Mouse (Mus musculus) liver, embryonic 16.5 days (tissue): ENCODE data around the gene Mycbpap. TPM values are rescaled to one million over a fixed set of nuclear protein-coding genes. Genes with fewer than 3 reads are reported as not detected.

Experiments used
- ATAC-seq: fragments of 200-750 bp; cut with Nextera tagmentation; 2 replicates; pipeline ENCODE4 v1.8.0; 2017; ENCODE audit warnings: low read depth, mild to moderate bottlenecking, moderate number of reproducible peaks, moderate library complexity
- H3K27ac ChIP-seq: fragments of 300-500 bp; sonication (generic); 2 replicates; pipeline ENCODE4 v1.5.1; 2014; ENCODE audit warnings: mild to moderate bottlenecking, low read length
- H3K27me3 ChIP-seq: fragments of 300-500 bp; sonication (generic); 2 replicates; pipeline ENCODE4 v1.6.1; 2014; ENCODE audit warnings: low read depth, low read length, mixed read lengths; ENCODE audit not compliant: control insufficient read depth, insufficient read depth
- H3K36me3 ChIP-seq: fragments of 300-500 bp; sonication (generic); 2 replicates; pipeline ENCODE4 v1.6.1; 2014; ENCODE audit warnings: mild to moderate bottlenecking; ENCODE audit not compliant: control insufficient read depth, insufficient read depth
- H3K4me1 ChIP-seq: fragments of 300-500 bp; sonication (generic); 2 replicates; pipeline ENCODE4 v1.6.1; 2014; ENCODE audit warnings: low read depth, low read length, mixed read lengths; ENCODE audit not compliant: control insufficient read depth
- H3K4me2 ChIP-seq: fragments of 300-500 bp; sonication (generic); 2 replicates; pipeline ENCODE4 v1.6.1; 2014; ENCODE audit warnings: low read depth, low read length, mixed read lengths
- H3K4me3 ChIP-seq: fragments of 300-500 bp; sonication (generic); 2 replicates; pipeline ENCODE4 v1.5.1; 2014; ENCODE audit warnings: low read depth, mild to moderate bottlenecking, low read length
- H3K9ac ChIP-seq: fragments of 300-500 bp; sonication (generic); 2 replicates; pipeline ENCODE4 v1.6.1; 2014; ENCODE audit warnings: low read depth, low read length
- H3K9me3 ChIP-seq: fragments of 300-500 bp; sonication (generic); replicated peaks from 2 replicates; pipeline ENCODE4 v1.6.1; 2016; ENCODE audit warnings: low read length; ENCODE audit not compliant: control insufficient read depth
- WGBS: fragments of 180-500 bp; shearing (Covaris S2); extraction: QIAGEN DNeasy Blood & Tissue Kit; methylation state at CpG from one replicate; pipeline ENCODE4 v1.1.7; 2014; ENCODE audit not compliant: insufficient replicate concordance; 5-methylcytosine and 5-hydroxymethylcytosine counted together
- polyA plus RNA-seq: library from polyadenylated mRNA; unstranded; fragments of >200 nt; fragmentation: Nextera tagmentation; extraction: Ambion mirVana; gene quantifications from 2 replicates; pipeline ENCODE4 v1.2.1, GENCODE M21; 2015

Mycbpap gene
- polyA plus RNA-seq, 1 experiment from 2014 or later, result not detected

GRCm38 (mm10) chr11:94543344-94543743 is 21.8 kb upstream of the Mycbpap start:
- no peaks in the 10 kb centered on the region; the same call in 1 of the 2 replicates for H3K4me1 ChIP-seq
- no peaks in the 10 kb centered on the region for H3K27me3 ChIP-seq
- no peak overlapping the region for H3K4me2 ChIP-seq
- no peaks in the 10 kb centered on the region for H3K36me3 ChIP-seq
- H3K9ac ChIP-seq, result no peak overlapping the region
- no peak overlapping the region for H3K4me3 ChIP-seq
- 83% methylated on average over 12 of the region's 12 CpGs for WGBS
- no peak for ATAC-seq
- H3K9me3 ChIP-seq, result no peaks in the 10 kb centered on the region
- no peak overlapping the region for H3K27ac ChIP-seq

GRCm38 (mm10) chr11:94542400-94542799 is 20.9 kb upstream of the Mycbpap start:
- ATAC-seq, result no peak
- H3K36me3 ChIP-seq, result no peaks in the 10 kb centered on the region

DNA sequence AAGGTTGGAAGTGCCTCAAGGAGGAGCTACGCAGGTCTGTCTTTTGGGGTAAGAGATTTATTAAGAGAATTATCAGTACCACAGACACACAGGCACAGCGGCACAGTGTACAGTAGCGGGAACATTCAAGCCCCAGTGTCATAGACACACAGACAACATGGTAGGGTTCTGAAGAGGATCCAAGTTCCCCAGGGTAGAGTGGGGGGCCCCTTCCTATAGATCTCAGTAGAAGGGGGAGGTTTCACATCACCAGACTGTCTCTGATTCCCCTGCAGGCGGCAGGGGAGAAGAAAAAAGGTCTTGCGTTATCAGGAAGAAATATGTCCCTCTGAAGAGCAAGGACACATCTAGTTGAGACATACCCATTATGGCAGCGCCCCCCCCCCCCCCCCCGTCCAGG is 18.2 kb upstream of the Mycbpap start:
- WGBS, result 64% methylated on average over 7 of the region's 7 CpGs
- Histone ChIP-seq H3K4me1 (no peaks in the 10 kb centered on the region), H3K36me3 (no peaks in the 10 kb centered on the region), H3K9me3 (no peaks in the 10 kb centered on the region), H3K4me2 (no peak overlapping the region), H3K27ac (no peak overlapping the region), H3K9ac (no peak overlapping the region), H3K27me3 (no peaks in the 10 kb centered on the region), H3K4me3 (no peak overlapping the region)
- ATAC-seq, result no peak

More at GRCm38 (mm10) chr11:94542400-94542799, 20.9 kb upstream of the Mycbpap start:
- H3K4me2 ChIP-seq, result no peak overlapping the region
- no peaks in the 10 kb centered on the region for H3K4me1 ChIP-seq
- WGBS, result 66% methylated on average over 4 of the region's 4 CpGs
- H3K4me3 ChIP-seq, result no peak overlapping the region
- H3K9ac ChIP-seq, result no peak overlapping the region
- no peaks in the 10 kb centered on the region for H3K27me3 ChIP-seq
- H3K9me3 ChIP-seq, result no peaks in the 10 kb centered on the region
- H3K27ac ChIP-seq, result no peak overlapping the region

GRCm38 (mm10) chr11:94538733-94539292 is 17.3 kb upstream of the Mycbpap start:
- H3K4me2 ChIP-seq, result no peak overlapping the region
- no peaks in the 10 kb centered on the region for H3K9me3 ChIP-seq
- no peaks in the 10 kb centered on the region for H3K27me3 ChIP-seq
- no peak overlapping the region for H3K27ac ChIP-seq
- no peaks in the 10 kb centered on the region for H3K4me1 ChIP-seq
- H3K9ac ChIP-seq, result no peak overlapping the region
- no peaks in the 10 kb centered on the region for H3K36me3 ChIP-seq
- no peak overlapping the region for H3K4me3 ChIP-seq
- ATAC-seq, result no peak
- WGBS, result 56% methylated on average over 8 of the region's 8 CpGs

GRCm38 (mm10) chr11:94533171-94533570 is 11.6 kb upstream of the Mycbpap start:
- no peak overlapping the region for H3K9ac ChIP-seq
- 57% methylated on average over 8 of the region's 8 CpGs for WGBS
- H3K4me1 ChIP-seq, result no peaks in the 10 kb centered on the region
- H3K9me3 ChIP-seq, result no peaks in the 10 kb centered on the region
- H3K4me3 ChIP-seq, result no peak overlapping the region
- no peak overlapping the region for H3K4me2 ChIP-seq
- ATAC-seq, result no peak
- H3K27me3 ChIP-seq, result no peaks in the 10 kb centered on the region
- H3K36me3 ChIP-seq, result no peaks in the 10 kb centered on the region
- no peak overlapping the region for H3K27ac ChIP-seq

DNA sequence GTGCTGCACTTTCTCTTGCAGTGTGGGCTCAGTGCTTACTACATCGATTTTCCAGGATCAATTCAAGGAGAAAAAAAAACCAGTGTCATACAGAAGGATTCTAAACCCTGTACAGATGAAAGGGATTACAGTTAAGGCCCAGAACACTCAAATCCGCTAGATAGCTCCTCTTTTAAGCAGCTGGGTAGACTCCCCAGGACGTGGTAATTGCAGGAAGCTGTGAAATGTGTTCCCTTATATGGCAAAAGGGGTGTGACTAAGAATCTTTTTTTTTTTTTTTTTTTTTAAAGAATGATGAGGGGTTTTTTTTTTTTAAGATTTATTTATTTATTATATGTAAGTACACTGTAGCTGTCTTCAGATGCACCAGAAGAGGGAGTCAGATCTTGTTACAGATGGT is 7.3 kb upstream of the Mycbpap start:
- H3K4me3 ChIP-seq, result no peak overlapping the region
- no peak overlapping the region for H3K9ac ChIP-seq
- no peaks in the 10 kb centered on the region for H3K9me3 ChIP-seq
- H3K27ac ChIP-seq, result no peak overlapping the region
- whole genome bisulfite sequencing, result 34% methylated on average over 3 of the region's 3 CpGs
- H3K36me3 ChIP-seq, result no peaks in the 10 kb centered on the region
- no peaks in the 10 kb centered on the region for H3K4me1 ChIP-seq
- no peak for ATAC-seq
- no peak overlapping the region for H3K4me2 ChIP-seq
- no peaks in the 10 kb centered on the region for H3K27me3 ChIP-seq

DNA sequence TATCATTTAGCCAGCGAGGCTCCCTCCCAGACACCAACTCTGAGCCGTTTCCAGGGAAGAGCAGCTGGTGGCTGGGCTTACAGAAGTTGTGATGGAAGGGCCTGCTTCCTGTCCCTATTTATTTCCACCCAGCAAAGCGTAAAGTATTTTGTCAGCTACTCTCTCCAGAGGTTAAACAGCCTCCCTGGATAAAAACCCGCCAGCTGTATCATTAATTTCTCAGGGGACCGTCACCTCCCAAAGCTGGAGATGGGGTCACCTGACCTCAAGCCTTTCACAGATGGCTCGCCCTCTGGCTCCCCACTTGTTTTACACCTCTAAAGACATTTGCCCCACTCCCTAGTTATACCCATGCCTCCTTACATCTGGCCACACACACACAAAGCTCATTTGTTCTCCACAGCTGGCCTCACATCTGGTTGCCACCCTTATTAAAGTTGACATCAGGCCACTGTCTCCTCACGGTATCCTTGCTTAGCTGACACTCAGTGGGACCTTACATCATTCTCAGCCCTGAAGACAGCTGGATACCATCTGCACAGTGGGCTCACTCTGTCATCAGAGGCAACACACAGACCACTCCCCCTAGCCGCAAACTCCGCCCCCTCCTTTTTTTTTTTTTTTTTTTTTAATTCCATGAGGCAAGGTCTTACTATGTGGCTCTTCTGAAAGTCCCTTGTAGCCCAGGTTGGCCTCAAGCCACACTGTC is 4.8 kb upstream of the Mycbpap start:
- H3K4me2 ChIP-seq, result no peak overlapping the region
- H3K27me3 ChIP-seq, result no peaks in the 10 kb centered on the region
- WGBS, result 52% methylated on average over 9 of the region's 9 CpGs
- no peak overlapping the region for H3K27ac ChIP-seq
- no peak overlapping the region for H3K4me3 ChIP-seq
- H3K9me3 ChIP-seq, result no peaks in the 10 kb centered on the region
- no peak for ATAC-seq
- H3K36me3 ChIP-seq, result no peaks in the 10 kb centered on the region
- no peak overlapping the region for H3K9ac ChIP-seq
- no peaks in the 10 kb centered on the region for H3K4me1 ChIP-seq

- Histone ChIP-seq H3K4me1 (no peaks in the 10 kb centered on the region), H3K9me3 (no peaks in the 10 kb centered on the region), H3K4me3 (no peak overlapping the region), H3K27me3 (no peaks in the 10 kb centered on the region), H3K36me3 (no peaks in the 10 kb centered on the region), H3K27ac (no peak overlapping the region), H3K4me2 (no peak overlapping the region), H3K9ac (no peak overlapping the region)
- no peak for ATAC-seq
- 40% methylated on average over 9 of the region's 9 CpGs for WGBS
These were observed 8.1 kb downstream of the Mycbpap start for GRCm38 (mm10) chr11:94513452-94513851.

DNA sequence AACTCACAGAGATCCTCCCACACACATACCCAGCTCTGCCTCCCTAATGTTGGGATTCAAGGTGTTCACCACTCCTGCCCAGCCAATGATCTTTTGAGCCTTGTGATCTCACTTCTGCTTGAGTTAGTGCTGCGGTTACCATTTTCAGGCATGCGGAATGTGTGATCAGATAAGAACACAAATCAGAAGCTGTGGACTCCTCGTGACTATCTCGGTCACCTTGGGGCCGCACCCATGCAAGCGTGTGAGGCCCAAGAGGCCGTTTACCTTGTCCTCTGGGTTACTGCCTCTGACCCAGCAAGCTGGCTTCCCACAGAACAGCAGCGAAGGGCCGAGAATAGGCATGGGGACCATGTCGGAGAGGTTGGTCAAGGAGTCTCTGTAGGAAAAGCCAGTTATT is 12.6 kb downstream of the Mycbpap start:
- no peak overlapping the region for H3K27ac ChIP-seq
- WGBS, result 65% methylated on average over 10 of the region's 10 CpGs
- no peak overlapping the region for H3K4me2 ChIP-seq
- H3K9me3 ChIP-seq, result no peaks in the 10 kb centered on the region
- H3K27me3 ChIP-seq, result peaks cover 3% of the 10 kb centered on the region; the same call in 1 of the 2 replicates
- H3K36me3 ChIP-seq, result no peaks in the 10 kb centered on the region
- H3K4me3 ChIP-seq, result no peak overlapping the region
- H3K4me1 ChIP-seq, result no peaks in the 10 kb centered on the region
- no peak for ATAC-seq
- no peak overlapping the region for H3K9ac ChIP-seq
